Mouse (Mus musculus) liver, embryonic 14.5 days (tissue): Measurements from ENCODE around the gene Rpain.

ENCODE experiments used
- CTCF ChIP-seq: IDR thresholded peaks from 2 replicates; pipeline ENCODE4 v1.5.1; 2016; ENCODE audit warnings: antibody characterized with exemption, low read depth, control low read depth
- EP300 ChIP-seq: IDR thresholded peaks from 2 replicates; pipeline ENCODE4 v1.6.1; 2016; ENCODE audit warnings: antibody characterized with exemption, low read depth

DNA sequence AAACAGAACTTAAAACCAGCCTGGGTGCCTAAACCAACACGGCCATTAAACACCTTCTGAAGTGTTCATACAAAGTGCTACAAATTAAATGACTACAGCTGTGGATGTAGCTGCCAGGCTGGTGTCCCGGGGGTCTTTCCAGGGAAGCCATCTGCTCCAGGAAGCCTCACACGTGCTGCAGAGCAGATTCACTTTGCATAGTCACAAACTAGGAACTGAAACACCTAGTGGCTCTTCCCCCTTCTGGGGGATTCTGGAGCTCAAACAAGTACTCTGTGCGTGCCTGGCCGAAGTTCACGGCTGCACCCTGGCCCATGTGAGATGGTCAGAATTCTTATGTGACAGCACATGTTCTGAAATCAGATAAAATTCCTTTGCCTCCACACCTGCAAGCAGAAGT is 10.2 kb downstream of the Rpain start:
- TF ChIP-seq CTCF (no peak), EP300 (no peak)
